Mouse (Mus musculus) spleen, postnatal 4 days (tissue): ENCODE data around the gene Gm14327.
"Not testable (repeated sequence)": the region's sequence is repeated elsewhere in the genome, so short reads cannot be mapped to it uniquely, and the experiment has no call there.

Source experiments
- DNase-seq, 2 experiments: peaks; one replicate each; pipeline ENCODE4 v3.0.0; 2022; ENCODE audit warnings: low spot score in 2 of 2

Gene Gm14327

DNA sequence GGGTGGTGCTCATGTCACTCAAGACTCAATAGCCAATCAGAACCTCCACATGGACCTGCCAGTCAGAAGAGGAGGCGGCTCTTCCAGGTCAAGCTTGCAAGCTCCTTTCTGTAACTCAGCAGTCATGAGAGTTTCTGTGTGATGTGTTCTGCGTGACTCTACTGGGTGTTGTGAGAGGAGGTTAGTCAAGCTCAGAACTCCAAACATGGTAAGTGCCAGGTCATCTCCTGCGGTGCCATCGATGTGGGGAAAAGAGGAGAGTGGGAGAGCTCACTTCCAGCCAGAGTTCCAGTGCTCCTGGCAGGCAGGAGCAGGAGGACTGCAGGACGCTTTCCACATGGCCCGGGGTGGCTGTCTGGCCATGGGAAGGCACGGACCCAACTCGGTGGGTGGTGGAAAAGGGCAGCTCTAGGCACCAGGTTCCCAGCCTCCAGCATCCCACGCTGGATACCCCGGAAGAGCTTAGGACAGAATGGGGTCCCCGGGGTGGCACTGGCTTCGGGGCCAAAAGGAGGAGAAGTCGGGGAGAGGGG, at the start of gene Gm14327:
TSS of gene Gm14327 (plus strand) at position 51 of the 533 bp plus-strand sequence.
- not testable (repeated sequence) for DNase-seq

DNA sequence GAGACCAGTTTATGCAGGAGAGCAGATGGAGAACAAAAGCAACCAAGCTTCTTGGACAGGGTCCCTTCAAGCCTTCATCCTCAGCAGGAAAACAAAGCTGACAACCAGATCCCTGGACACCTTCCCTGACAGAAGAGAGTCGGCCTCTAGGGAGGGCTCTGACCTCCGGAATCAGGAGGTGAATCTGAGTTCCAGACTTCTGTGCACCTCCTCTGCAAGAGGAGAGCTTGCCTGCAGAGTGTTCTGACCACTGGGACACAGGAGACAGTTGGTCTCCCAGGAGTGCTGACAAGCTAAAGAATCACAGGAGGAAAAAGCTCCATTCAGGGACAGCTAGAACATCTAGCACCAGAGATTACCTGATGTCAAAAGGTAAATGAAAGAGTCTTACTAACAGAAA, 34.6 kb upstream of the Gm14327 start:
- not testable (repeated sequence) for DNase-seq

DNA sequence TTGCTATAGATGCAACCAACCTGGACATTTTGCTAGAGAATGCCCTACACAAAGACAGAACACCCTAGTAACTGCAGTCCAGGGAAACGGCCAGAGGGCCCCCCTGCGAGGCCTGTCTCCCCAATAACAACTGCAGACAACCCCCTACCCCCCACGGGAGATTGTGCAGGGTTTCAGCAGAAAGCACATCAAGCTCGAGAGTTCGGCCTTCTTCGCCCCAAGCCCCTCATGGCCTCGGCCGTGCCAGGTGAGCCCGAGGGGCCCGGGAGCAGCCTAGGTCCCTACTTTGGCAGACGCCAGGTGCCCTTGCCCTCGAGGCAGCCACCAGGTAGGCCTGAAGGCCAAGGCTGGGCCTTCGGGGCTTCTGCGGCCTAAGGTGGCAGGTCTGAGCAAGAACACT, 9.2 kb upstream of the Gm14327 start:
- peak in 1 of 2 experiments; percentile 59 for DNase-seq

DNA sequence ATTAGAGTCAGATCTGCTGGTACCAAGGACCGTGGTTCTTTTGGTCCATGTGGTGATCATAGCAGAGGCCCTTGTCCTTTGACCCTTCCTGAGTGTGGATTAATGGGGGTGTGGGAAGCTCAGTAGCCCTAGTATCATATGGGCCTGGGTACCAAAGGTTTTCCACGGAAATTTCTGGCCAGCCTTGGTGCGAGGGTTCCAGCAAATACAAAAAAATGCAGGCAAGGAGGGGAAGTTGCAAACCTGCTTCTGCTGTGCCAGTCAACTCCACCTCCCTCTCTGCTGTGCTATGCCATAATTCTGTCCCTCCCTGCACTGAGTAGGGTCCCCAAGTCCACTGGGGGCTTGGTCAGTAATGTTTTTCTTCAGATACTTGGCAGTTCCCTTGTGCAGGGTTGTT, 1.3 kb downstream of the Gm14327 start:
- peak in 1 of 2 experiments; percentile 44 for DNase-seq

DNA sequence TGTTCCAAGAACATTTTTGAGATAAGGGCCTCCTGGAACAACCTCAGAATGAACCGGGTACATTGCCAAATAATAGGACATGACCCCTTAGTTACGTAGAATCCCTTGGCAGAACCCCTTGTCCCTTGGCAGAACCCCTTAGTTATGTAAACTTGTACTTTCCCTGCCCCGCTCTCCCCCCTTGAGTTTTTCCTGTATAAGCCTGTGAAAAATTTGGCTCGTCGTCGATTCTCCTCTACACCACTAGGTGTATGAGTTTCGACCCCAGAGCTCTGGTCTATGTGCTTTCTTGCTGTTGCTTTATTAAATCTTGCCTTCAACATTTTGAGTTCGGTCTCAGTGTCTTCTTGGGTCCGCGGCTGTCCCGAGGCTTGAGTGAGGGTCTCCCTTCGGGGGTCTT, 6.4 kb downstream of the Gm14327 start:
- DNase-seq = not testable (repeated sequence)

DNA sequence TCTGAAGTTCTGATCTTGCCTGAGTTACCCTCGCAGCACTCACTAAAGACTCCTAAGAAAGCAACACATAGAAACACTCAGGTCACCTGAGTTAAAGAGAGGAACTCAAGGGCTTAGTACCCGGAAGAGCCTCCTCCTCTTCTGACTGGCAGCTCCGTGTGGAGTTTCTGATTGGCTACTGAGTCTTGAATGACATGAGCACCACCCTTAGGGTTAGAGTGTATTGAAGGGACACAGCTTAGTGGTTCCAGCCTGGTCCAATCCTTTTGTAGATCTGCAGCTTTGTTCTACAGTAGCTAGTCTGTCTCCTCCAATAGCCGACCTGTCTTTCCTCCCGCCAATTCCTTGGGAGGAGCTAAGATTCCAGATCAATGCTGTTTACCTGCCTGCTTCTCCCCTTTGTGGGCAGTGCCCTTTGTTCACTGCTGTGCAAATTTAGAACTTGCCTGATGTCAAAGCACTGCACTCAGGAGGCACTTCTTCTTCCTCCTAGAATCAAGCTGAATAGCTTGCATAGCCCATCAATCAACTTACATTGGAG, 28.7 kb downstream of the Gm14327 start, which contains the start of gene Zfp972:
TSS of gene Zfp972 (minus strand) at position 51 of the 541 bp plus-strand sequence.
- DNase-seq = not testable (repeated sequence)
